Mouse (Mus musculus) bone marrow, adult 2 months (tissue): Measurements from ENCODE around the gene Slc24a3. TPM values are rescaled to one million over a fixed set of nuclear protein-coding genes. Genes with fewer than 3 reads are reported as not detected.

Experiments
- H3K27ac ChIP-seq: fragments of 200-500 bp; 2 replicates; pipeline ENCODE4 v1.5.1; 2012; ENCODE audit warnings: low read depth, mild to moderate bottlenecking, control low read depth, inconsistent platforms, low read length; ENCODE audit not compliant: control insufficient read depth, poor library complexity, insufficient read depth
- H3K4me1 ChIP-seq: fragments of 200-500 bp; 2 replicates; pipeline ENCODE4 v1.6.1; 2011; ENCODE audit warnings: low read length; ENCODE audit not compliant: control insufficient read depth, insufficient read depth
- H3K4me3 ChIP-seq: fragments of 200-500 bp; replicated peaks from 2 replicates; pipeline ENCODE3; 2011; ENCODE audit warnings: mild to moderate bottlenecking, low read depth, low read length, control low read depth; ENCODE audit not compliant: control insufficient read depth
- CTCF ChIP-seq: fragments of 200-500 bp; IDR thresholded peaks from 2 replicates; pipeline ENCODE4 v1.5.1; 2011; ENCODE audit warnings: low read length, control low read depth; ENCODE audit not compliant: control insufficient read depth, insufficient read depth
- POLR2A ChIP-seq: fragments of 200-500 bp; IDR thresholded peaks from 2 replicates; pipeline ENCODE4 v1.6.1; 2011; ENCODE audit warnings: low read depth, mild to moderate bottlenecking, control low read depth, low read length, borderline replicate concordance; ENCODE audit not compliant: control insufficient read depth
- WGBS: fragments of 180-500 bp; shearing (Covaris S2); methylation state at CpG from one replicate; pipeline ENCODE4 v1.1.7; 2018; 5-methylcytosine and 5-hydroxymethylcytosine counted together
- polyA plus RNA-seq: library from polyadenylated mRNA; stranded (reverse); fragments of >200 nt; gene quantifications from 2 replicates; pipeline ENCODE4 v1.2.4, GENCODE M21; 2011; ENCODE audit warnings: low replicate concordance; ENCODE audit not compliant: missing spikeins, insufficient read depth, insufficient read length

Slc24a3 gene
- polyA plus RNA-seq, 1 experiment, result 3.2 TPM

DNA sequence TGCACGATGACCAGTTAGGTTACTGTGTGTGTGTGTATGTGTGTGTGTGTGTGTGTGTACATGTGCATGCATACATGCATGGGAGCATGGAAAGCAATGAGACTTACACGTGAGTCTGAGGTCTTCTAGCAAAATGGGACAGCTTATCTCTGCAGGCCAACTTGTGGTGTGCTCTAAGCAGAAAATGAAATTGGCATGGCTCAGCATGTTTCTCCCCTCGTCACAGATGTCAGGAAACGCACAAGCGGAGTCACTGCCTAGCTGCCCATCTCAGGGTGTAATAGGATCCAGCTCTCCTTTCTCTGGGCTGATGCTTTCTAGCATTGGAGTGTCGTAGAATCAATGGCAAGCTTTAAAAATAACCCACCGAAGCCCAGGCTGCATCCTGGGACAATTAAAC is 229.0 kb downstream of the Slc24a3 start:
- H3K4me1 ChIP-seq, result no peaks in the 10 kb centered on the region
- no peak for TF ChIP-seq CTCF
- no peak for TF ChIP-seq POLR2A
- WGBS, result 72% methylated on average over 7 of the region's 7 CpGs

DNA sequence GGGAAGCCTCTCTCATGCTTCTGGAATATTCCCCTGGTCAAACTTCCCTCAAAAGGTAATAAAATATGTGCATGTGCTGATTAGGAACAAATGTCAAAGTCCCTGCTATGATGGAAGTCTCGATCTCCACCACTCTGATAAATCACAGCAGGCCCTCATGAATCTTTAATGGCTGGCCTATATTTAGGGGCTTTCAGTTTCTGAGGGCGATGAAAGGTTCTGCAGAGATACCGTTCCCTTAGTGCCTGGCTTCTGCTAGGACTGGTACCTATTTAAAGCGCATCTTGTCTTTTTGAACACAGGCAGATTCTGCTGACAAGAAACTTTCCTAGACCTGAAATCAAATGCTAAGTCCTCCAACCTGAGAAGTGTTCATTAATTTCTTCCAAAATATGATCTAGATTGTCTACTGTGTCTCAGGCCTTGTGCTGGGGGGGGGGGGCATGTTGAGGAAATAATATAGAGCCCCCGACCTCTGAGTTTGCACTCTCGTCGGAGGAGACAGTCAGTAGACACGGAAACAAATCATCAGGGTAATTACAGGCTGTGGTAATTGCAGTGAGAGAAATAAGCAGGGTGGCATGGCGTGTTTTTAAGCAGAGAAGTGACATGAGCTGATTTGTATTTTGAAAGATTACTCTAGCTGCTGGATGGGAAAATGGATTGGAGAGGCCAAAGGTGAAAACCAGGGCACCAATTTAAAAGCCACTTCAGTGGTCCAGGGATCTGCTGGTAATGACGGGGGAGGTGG is 230.1 kb downstream of the Slc24a3 start:
- Histone ChIP-seq H3K27ac (no peak overlapping the region), H3K4me3 (no peak overlapping the region), H3K4me1 (no peaks in the 10 kb centered on the region)
- 82% methylated on average over 10 of the region's 10 CpGs for WGBS
- no peak for TF ChIP-seq CTCF
- TF ChIP-seq POLR2A, result no peak

More for the DNA sequence above, 229.0 kb downstream of the Slc24a3 start:
- no peak overlapping the region for H3K4me3 ChIP-seq
- H3K27ac ChIP-seq, result no peak overlapping the region

DNA sequence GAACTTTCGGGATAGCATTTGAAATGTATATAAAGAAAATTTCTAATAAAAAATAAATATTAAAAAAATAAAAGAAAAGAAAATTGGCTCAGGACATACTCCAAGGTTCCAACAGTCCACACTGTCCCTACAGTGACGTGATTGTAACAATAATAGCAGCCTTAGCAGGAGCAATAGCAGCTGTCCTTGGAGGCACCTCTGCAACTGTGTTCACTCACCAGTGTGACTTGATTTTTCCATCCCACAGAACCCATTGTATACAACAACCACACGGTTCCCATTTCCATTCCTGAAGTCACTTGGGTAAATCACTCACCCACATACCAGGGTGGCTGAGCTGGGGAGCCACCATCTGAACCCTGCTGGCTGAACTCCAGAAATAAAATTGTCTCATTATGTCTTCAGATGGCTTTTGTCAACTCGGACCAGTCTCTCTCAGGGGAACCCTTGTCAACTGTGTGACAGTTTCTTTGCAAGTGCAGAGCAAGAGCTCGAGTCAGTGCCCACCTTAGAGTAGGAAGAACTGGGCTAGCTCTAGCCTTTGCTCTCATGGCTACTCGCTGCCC is 233.8 kb downstream of the Slc24a3 start:
- no peaks in the 10 kb centered on the region for H3K4me1 ChIP-seq
- TF ChIP-seq CTCF (no peak), POLR2A (no peak)
- H3K4me3 ChIP-seq, result no peak overlapping the region
- WGBS, result 74% methylated on average over 6 of the region's 6 CpGs
- H3K27ac ChIP-seq, result no peak overlapping the region

DNA sequence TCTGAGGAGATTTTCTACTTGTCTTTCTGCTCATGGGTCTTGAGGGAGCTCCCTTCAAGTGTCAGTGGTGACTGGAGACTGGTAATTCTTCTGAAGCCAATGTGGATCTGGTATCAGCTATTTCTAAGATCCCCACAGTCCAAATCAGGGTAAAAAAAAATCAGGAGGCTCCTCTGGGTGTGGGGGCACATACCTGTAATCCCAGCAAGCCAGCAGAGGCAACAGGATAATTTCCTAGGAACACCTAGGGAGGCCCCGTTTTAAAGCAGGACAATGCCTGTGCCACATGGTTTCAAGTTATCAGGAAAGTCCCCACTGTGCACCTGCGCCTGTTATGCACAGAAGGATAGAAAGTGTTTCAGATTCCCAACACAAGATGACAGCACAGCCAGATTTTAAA is 234.4 kb downstream of the Slc24a3 start:
- 76% methylated on average over 2 of the region's 2 CpGs for WGBS
- H3K4me3 ChIP-seq, result no peak overlapping the region
- no peaks in the 10 kb centered on the region for H3K4me1 ChIP-seq
- no peak for TF ChIP-seq CTCF
- no peak overlapping the region for H3K27ac ChIP-seq

DNA sequence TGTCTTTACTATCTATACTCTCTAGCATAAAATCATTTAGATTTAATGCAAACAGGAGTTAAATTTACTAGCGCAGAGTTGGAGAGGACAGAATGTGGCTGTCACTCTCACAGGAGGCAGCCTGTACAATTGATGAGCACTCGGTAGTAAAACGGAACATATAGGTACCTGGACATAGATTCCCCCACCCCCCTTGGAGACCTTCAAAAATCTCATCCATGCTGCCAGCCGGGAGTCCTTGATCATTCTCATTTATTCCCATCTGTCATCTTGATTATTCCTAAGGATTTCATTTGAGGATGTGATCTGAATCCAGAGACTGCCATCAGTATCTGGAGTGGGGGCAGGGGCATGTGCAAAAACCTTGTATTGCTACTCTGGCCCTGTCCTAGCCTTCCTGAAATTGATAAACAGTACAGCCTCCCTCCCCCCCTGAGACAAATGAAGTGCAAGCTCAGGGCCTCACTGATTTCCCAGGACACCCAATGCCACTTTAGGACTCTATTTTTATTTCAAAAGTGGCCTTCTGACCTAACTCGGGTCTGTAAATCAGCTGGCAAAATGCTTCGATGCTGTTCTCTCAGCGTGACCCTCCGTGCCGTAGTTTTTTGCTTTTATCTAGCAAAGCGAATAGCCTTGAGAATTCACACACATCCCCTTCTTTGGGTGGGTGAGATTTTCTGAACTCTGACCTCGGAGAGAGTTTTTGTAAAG is 237.4 kb downstream of the Slc24a3 start:
- no peak for TF ChIP-seq POLR2A
- no peak for TF ChIP-seq CTCF
- no peak overlapping the region for H3K27ac ChIP-seq
- 85% methylated on average over 11 of the region's 11 CpGs for WGBS
- no peaks in the 10 kb centered on the region for H3K4me1 ChIP-seq
- no peak overlapping the region for H3K4me3 ChIP-seq

DNA sequence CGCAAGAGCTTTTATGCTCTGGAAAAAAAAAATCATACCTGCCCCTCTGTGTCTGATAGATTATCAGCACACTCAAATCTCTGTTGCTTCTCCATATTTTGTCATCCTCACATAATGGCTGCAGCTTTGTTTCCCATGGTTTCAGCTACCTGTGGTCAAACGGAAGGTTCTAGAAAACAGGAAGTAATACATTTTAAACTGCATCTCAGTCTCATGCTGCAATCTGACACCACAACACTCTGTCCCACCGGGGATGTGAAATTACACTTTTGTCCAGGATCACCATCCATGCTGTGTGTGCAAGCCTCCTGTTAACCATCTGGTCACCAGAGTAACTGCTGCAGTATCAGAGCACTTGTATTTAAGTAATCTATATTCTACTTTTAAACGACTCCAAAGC is 238.2 kb downstream of the Slc24a3 start:
- Histone ChIP-seq H3K4me1 (no peaks in the 10 kb centered on the region), H3K4me3 (no peak overlapping the region), H3K27ac (no peak overlapping the region)
- TF ChIP-seq CTCF (no peak), POLR2A (no peak)
- WGBS, result 33% methylated on average over 4 of the region's 4 CpGs

DNA sequence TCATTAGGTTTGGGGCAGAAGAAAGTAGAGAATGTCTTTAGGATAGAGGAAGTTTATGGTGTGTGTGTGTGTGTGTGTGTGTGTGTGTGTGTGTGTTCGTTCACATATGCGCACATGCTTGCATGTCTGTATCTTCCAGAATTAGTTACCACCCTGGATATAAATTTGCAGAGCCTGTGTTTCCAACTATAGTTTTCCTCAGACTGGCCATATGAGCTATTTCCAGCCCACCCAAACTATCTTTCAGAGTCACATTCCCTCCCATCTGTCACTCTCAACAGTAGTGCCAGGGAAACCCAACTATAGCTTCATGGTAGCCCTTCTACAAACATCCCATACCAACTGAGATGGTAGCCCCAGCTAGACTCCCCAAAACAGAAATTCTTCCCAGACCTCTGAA is 250.2 kb downstream of the Slc24a3 start:
- TF ChIP-seq POLR2A (no peak), CTCF (no peak)
- Histone ChIP-seq H3K27ac (no peak overlapping the region), H3K4me1 (no peaks in the 10 kb centered on the region), H3K4me3 (no peak overlapping the region)
- WGBS, result 83% methylated on average over 2 of the region's 2 CpGs

DNA sequence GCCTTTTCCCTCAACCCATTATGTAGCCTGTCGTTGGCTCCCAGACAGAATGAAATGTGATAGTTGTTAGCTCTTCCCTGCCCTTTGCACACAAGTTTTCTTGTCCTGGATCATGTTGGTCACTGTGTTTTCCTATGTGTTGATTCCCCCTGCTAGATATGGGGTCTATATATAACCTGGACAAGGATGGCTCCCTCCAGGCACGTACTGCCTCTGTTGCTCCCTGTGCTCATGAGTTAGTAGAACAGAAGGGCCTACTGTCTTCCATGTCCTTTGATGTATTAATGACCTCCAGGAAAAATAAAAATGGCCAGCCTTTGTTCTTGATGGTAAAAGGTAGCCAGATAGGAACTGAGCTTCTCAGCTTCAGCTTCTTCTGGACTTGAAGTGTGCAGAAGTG is 251.5 kb downstream of the Slc24a3 start:
- no peaks in the 10 kb centered on the region for H3K4me1 ChIP-seq
- no peak for TF ChIP-seq CTCF
- no peak for TF ChIP-seq POLR2A
- no peak overlapping the region for H3K27ac ChIP-seq
- H3K4me3 ChIP-seq, result no peak overlapping the region
- 75% methylated on average over 2 of the region's 2 CpGs for WGBS
